Mouse (Mus musculus) 416B (cell line): ENCODE data around the gene Fstl5.
A peak's percentile ranks its signal among the peaks of the same experiment; 100 is the strongest.
"Not testable (repeated sequence)": the region's sequence is repeated elsewhere in the genome, so short reads cannot be mapped to it uniquely, and the experiment has no call there.

ENCODE experiments used
- DNase-seq: peaks from one replicate; pipeline ENCODE4 v3.0.0; 2011; ENCODE audit warnings: low read depth

The Fstl5 gene

DNA sequence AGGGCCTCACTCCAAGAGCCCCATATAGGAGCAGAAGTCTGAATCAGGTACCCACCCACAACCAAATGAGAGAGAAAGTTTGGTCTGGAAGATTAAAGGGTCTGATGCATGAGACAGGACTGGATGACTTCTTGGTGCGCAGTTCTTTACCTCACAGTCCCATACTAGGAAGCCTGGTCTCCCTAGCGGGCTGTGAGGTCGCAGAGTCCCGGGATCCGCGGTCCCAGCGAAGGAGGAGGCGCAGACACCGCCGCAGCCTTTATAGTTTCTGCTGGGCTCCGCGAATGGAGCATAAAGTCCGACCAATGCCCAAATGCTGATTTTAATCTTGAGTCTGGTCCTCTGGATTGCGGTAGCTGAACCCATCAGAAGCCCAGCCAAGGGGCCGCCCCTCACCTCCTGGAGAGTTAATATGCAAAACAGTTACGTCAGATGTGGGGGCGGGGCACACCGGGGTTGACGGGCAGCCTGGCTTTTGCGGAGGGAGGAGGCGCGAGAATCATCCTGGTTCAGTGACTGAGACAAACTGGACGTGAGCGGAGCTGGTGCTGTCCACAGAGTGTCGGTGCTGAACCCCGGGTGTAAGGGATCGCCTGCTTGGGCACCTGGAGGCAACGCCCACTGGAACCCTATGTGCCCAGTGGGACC is at the start of gene Fstl5:
Gene Fstl5 (plus strand): TSS at position 211 of the 648 bp plus-strand sequence.
- peak; percentile 7 for DNase-seq

DNA sequence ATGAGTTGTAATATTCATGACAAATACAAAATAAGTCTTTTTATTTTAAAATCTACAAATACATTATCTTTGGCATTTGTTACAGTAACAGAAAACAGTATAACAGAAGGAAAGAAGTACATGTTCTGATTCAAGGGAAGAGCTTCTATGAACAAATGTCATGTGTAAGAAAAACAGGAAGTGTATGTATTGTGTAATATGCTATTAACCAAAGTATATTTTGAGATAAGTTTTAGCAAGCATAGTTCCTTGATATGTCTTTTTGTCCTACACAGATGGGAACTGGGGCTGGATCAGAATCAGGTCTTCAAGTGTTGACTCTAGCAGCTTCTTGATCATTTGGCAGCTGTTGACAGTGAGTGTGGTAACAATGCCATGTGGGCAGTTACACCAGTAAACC is 48.5 kb upstream of the Fstl5 start:
- no peak for DNase-seq

DNA sequence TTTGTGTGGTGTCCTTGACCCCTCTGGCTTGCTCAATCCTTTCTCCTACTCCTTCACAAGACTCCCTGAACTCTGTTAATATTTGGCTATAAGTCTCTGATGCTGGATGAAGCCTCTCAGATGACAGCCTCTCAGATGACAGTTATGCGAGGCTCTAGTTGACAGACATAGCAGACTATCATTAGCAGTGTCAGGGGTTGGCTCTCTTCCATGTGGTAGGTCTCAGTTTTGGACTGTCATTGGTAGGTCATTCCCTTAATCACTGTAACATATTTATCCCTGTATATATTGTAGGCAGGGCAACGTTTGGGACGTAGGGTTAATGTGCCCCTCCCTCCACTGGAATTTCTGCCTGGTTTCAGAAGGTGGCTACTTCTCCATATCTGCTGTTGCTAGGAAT is 22.9 kb upstream of the Fstl5 start:
- DNase-seq, result no peak

DNA sequence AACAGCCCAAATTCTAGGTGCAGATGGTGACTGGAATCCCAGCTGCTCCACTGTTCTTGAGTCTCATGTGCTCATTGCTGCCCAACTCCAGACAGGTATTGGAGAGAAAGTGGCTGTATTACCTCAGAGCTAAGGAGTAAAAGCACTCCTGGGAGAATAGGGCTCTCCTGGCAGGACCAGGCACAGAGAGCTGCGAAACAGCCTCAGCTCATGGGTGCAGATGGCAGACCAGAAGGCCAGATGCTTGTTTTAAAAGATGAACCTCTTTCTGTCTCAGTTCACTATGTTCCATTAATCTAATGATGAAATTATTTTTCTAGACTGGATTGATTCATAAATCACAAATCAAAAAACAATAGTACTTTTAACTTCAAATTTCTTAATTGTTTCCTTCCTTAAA is 12.1 kb upstream of the Fstl5 start:
- no peak for DNase-seq

DNA sequence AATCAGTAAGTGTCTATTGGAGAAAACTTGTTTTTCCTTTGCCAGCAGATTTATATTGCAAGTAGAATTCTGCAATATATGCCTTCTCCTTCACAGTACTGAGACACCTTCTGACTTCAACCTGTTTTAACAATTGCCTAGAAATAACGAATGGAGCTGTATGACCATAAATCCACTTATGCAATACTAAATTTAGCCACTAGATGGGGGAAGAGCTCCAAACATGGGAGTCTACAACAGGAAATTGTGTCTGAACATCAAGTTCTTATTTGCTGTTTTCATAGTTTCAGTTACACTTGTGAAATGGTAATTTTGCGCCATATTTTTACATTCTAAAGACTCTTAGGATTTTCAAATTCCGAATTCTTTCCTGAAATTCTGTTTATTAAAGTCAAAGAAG is 6.2 kb upstream of the Fstl5 start:
- peak; percentile 78 for DNase-seq

DNA sequence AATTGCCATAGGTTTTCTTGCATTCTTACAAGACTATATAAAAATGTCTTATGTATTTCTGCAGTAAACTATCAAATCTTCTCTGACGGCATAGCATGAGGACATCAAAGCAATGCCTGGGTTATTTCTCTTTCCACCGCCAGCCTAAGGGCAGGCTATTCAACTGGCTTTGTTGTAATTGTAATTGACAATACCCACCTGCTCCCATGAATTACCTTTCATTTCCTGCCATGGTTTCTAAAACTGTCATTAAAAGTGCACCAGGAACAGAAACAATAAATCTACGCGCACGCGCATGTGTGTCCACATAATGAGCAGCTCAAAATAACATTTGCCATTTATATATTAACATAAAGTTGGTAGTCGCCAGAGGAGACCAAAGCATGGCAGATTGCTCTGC is 1.2 kb upstream of the Fstl5 start:
- DNase-seq, result no peak

DNA sequence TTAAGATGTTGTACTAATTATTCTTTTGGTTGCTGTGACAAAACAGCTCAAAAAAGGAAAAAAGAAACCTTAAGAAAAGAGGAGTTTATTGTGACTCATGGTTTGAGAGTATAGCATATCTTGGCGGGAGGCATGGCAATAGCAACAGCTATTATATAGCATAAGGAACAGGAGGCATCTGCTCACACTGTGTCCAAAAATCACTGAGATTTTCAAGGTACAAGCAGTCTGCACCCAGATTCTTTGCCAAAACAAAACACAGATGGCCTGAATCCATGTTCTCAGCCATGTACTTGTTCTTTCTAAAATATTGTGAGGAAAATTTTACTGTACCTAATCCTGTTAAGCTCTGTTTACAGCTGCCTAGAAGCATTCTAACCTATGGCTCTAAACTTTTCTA is 66.4 kb downstream of the Fstl5 start:
- no peak for DNase-seq

DNA sequence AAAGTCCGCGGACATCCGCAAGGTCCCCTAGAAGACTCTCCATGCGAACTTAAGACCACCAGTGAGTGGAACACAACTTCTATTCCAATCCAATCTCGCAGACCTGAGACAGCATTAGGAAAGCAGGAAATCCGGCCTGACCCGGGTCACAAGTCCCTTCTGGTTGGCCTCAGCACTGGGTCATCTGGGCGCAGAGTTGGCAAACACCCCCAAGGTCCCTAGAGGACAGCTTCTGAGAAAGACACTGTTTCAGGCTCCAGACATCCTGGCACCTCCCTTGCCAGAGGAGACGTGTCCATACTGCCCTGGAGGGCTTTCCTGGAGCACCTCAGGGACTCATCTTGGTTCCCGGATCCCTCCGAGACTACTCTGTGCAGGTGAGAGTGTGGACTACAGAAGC is 73.8 kb downstream of the Fstl5 start:
- no peak for DNase-seq

DNA sequence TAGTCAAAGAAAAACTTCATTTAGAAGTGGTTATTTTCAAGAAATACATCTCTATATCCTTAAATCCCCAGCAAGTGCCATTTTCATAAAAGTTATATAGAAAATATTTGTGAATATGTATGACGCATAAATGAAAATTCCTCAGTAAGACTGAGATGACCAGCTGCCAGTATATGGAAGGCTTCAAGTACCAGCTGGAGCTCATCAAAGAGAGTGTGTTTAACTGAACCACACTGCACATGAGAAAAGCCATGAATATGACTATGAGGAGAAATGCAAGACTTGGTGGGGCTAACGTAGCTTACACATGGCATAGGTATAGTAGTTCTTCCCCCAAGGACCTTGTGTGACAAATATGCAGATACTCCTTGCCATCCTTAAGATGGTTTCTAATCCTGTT is 164.8 kb downstream of the Fstl5 start:
- DNase-seq, result no peak

DNA sequence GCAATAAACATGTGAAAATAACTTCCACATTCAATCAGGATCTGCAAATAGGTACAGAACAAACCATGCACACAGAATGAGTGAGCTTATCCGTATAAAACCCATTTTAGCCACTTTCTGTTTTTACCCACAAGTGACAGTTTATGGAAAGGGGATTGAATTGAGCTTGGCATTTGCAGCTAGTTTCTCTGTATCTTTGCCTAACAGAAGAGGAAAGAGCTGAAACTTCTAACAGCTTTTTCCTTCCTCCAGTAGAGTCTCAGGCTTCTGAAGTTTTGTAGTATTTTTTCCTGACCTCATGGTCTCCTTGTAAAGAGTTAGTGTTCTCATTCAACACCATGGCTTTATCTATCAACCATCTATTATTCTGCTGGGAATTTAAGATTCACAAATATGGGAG is 177.3 kb downstream of the Fstl5 start:
- DNase-seq, result no peak

DNA sequence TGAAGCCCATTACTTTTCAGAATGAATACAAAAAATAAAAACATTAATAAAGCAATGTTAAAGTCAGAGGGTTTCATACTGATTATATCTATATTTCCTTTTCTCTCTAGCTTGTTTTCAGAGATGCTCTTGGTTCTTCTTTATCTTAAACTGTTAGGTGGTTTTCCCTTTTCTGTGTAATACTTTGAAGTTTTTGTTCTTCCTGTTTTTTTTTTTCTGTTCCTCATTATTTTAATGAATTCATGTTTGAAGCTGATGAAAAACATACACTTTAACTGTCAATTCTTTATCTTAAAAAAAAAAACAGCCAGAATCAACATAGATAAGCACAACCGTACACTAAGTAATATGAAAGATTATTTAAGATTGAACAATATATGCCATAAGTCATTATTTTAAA is 218.9 kb downstream of the Fstl5 start:
- no peak for DNase-seq

DNA sequence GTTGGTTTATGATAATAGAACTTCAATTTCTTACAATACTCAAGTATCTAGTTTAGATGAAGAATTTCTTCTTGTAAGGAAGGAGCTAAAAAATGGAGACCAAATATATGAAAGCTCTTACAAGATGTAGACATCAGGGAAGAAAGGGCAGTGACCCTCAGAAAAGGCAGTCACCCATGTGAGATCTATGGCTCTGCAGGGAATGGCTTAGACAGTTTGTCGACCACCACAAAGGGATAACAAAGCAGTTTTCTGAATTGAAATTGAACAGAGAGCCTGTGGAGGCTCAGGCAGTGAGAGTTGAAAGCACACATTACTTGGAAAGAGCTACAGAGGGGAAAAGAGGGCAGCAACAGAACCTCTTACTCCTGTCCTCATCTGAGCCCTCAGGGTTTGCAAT is 220.3 kb downstream of the Fstl5 start:
- no peak for DNase-seq

DNA sequence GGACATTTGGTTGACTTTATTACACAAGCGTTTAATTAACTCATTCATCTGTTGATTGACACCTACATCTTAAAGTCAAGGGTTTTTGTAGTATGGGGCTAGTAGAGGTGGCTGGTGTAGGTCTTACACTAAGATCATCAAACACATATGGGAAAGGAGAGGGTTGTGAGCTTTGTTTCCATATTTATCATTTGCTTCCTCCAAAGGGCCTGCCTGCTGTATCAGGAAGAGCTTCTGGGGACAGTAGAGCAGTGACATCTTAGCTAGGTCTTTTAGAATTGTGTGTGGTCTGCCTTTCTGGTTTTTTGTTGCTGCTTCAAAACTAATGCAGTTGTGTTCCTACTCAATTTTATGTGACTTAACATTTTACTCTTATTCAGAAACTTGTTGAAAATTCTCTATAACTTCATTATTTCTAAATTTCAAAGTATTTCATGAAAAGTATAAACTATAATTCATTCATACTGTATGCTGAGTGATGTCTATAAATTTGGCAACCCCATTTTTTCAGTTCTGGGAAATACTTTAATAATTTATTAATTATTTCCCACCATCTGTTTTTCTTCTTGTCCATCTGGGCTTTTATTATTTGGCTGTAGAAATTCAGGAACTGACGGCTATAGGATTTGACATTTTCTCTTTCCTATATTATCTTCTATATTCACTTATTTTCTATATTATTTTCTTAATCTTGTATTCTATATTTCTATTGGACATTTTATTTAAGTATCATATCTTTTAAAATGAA is 227.1 kb downstream of the Fstl5 start:
- no peak for DNase-seq

DNA sequence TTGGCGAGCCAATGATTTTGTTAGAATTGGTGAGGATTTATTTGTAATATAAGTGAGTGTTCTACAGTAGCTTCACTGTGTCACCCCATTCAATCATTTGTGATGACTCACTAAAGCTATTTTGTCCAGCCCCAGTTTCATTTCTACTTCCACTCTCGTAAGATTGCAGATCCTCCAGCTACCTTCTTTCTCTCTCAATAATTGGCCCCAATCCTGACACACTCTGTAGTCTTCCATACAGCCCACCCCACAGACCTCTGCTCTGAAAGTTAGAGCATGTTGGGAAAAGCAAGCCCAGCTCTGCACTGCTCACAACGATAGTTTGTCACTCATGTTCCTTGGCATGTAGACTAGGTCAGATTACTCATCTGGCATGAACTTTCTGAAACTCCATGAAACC is 242.9 kb downstream of the Fstl5 start:
- no peak for DNase-seq

DNA sequence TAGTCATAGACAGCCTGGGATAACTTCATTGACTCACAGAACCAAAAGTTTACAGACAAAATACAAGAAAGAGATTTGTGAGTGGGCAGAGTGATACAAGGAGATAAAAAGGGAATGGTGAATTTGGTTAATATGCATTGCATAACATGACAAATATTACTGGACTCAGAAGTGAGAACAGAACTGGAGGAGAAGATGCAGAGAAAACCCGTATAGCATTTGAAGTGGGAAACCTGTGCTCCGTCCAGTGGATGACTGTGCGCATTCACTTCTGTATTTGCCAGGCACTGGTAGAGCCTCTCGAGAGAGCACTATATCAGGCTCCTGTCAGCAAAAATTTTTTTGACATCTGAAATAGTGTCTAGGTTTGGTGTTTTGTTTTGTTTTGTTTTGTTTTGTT is 245.5 kb downstream of the Fstl5 start:
- DNase-seq, result no peak

DNA sequence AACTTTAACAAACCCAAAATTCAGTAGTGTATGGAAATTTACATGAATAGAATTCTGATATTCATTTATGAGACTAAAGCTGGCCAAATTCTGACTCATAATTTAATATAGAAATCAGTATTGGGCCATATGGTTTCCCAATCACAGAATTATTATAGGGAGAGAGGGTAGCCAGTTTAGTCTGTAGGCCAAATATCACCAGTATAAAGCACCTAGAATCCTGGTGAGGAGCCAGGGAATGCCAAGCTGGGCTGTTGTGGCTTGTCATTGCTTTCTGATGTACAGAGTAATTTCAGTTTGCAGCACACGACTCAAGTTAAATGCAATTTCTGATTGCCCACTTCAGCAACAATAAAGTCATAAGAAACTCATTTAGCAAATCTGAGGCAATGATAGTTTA is 248.4 kb downstream of the Fstl5 start:
- DNase-seq, result no peak

DNA sequence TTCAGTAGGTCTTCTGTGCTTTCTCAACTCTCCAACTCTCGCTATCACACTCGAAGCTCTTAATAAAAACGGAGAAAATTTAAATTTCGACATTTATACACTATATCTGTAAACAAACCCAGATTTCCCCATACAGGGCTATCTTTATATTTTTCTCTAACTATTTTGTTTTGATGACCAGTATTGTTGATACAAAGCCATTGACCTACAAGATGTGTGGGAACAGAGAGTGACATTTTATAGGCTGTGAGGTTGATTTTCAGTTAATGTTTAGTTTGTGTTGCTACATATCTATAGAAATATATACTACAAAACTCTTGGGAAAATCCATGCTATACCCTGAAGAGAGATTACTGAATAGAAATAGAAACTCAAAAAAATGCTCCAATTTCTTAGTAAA is 262.9 kb downstream of the Fstl5 start:
- DNase-seq, result no peak

DNA sequence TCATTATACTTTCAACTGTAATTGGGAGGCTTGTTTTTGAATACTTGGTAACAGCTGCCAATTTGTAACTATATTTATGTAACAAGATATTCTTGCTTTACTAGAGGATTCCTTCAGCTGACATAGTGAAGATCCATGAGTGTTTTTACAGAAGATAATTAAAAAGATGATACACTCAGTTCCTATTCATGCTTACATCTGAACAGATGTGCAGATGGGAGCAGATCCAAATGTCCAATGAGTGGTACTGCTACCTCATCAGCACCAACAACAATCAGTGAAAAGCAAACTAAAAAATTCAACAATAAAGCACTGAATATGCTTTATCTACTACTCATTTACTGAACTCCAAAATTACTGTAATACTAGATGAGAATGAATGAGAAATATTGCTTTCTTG is 292.9 kb downstream of the Fstl5 start:
- no peak for DNase-seq

DNA sequence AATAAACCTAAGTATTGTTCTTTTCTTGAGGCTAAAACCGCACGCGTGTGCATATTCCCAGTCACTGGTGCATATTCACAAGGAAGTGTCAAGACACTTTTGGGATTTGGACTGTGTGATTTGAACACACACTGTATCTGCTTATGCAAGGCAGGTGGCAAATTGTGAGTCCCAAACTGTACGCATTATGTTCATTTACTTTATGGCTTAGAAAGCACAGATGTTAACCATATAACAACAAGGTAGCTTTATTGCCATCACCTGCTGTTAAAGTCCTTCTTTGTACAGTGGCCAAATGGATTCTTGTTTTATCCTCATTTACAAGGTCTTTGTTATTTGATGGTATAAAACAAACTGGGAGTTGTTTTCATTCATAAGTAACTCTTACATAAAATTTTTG is 295.8 kb downstream of the Fstl5 start:
- DNase-seq, result no peak

DNA sequence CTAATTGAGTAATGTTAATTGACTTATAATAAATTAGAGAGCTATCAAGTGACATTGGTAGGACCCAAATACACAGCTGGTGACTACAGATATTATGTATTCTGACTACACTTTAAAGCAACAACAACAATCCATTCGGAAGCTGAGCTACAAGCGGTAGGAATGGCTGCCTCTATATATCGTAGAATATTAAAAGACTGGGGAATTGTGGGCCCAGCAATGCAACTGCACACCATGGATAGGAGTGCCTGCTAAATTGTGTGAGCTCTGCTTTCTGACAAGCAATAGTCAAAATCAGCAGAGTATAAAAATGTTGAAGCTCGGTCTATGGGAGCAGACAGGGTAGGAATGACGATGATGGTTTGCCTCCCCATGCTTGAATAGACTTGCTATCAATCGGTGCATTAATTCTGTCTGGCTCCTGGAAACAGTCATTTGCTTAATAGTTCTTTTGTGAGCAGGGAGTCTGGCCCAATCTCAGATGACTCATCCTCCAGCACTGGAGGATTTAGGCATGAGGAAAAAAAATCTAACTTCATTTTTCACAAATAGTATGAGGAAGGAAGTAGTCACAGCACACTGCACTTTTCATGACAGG is 354.8 kb downstream of the Fstl5 start:
- DNase-seq, result no peak

DNA sequence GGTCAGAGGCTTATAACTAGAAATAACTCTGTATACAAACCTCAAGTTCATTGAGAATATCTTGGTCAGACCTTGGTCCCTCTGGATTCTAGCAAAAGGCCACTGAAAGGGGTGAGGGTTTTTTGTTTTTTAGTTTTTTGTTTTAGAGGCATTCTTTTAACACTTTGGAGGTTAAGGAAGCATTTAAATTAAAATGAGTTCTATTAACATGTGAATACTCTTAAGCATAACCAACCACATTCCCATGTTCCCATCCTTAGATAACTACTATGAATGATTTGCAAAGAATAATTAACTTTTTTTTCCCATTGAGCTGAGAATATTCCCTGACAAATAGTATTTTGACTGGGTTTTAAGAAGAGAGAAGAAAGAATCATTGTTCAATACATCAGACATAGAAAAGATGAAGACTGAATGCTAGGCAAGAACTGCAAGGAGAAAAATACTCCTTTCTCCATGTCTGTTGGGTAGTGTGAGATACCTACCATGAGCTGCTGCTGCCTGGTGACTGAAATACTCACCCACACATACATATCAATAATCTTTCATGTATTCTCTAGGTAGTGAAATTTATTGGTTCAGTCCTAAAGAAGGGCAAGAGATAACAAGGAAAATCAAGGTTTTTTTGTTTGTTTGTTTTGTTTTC is 393.3 kb downstream of the Fstl5 start:
- no peak for DNase-seq

DNA sequence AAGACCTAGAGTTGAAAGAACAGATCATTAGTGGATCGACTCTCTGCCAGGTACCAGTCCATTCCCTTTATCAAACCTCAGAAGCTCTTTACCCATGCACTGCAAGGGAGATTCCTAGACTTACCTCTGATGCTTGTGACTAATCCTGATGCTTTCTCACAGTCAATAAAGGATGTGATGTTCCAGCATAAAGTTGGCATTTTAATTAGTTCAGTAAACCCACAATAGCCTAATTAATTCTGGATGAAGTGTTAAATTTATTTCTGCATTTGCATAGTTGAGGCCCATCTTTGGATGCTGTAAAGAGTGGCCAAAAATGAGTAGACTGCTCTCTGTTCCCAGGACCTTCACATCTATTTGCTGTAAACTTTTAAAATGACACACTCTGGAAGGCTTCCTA is 394.1 kb downstream of the Fstl5 start:
- DNase-seq, result no peak

DNA sequence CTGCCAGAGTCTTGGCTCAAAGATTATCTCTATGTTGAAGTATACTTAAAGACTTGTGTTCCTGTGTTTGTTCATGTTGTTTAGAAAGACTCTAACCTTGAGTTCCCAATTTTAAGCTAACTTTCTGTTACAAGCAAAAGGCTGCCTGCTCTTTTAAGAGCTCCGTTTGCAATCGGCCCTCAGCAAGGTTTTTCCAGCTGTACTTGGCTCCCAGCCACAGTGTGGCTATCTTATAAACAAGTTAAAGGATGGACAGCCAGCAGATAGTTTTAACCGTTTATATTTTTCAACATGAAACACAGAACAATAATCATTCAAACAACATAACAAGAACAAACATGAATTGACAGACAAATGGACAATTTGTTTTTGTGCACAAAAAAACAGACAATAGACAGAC is 433.8 kb downstream of the Fstl5 start:
- DNase-seq, result not testable (repeated sequence)
